Mouse (Mus musculus) forebrain, embryonic 14.5 days (tissue): ENCODE results near the gene Rapgef6. TPM values are rescaled to one million over a fixed set of nuclear protein-coding genes. Genes with fewer than 3 reads are reported as not detected.

Experiments used
- ATAC-seq: fragments of 200-750 bp; cut with Nextera tagmentation; 2 replicates; pipeline ENCODE4 v1.8.0; 2017; ENCODE audit warnings: mild to moderate bottlenecking, moderate library complexity
- DNase-seq: peaks from one replicate; pipeline ENCODE4 v3.0.0-alpha.2; 2015; ENCODE audit warnings: low spot score
- H3K27ac ChIP-seq: fragments of 300-500 bp; sonication (generic); 2 replicates; pipeline ENCODE4 v1.5.1; 2014; ENCODE audit warnings: low read depth, mild to moderate bottlenecking, control low read depth, low read length, moderate library complexity
- H3K27me3 ChIP-seq: fragments of 300-500 bp; sonication (generic); replicated peaks from 2 replicates; pipeline ENCODE4 v1.6.1; 2014; ENCODE audit warnings: low read length, control low read depth, mixed read lengths; ENCODE audit not compliant: control insufficient read depth, insufficient read depth
- H3K36me3 ChIP-seq: fragments of 300-500 bp; sonication (generic); 2 replicates; pipeline ENCODE4 v1.6.1; 2014; ENCODE audit warnings: low read length, control low read depth; ENCODE audit not compliant: control insufficient read depth, insufficient read depth
- H3K4me1 ChIP-seq: fragments of 300-500 bp; sonication (generic); 2 replicates; pipeline ENCODE4 v1.6.1; 2014; ENCODE audit warnings: antibody characterized with exemption, low read length, control low read depth; ENCODE audit not compliant: control insufficient read depth, insufficient read depth
- H3K4me2 ChIP-seq: fragments of 300-500 bp; sonication (generic); 2 replicates; pipeline ENCODE4 v1.6.1; 2014; ENCODE audit warnings: mild to moderate bottlenecking, control low read depth, low read length
- H3K4me3 ChIP-seq: fragments of 300-500 bp; sonication (generic); 2 replicates; pipeline ENCODE4 v1.5.1; 2014; ENCODE audit warnings: low read depth, low read length, control low read depth
- H3K9ac ChIP-seq: fragments of 300-500 bp; sonication (generic); 2 replicates; pipeline ENCODE4 v1.6.1; 2014; ENCODE audit warnings: mild to moderate bottlenecking, low read length, control low read depth, moderate library complexity
- H3K9me3 ChIP-seq: fragments of 300-500 bp; sonication (generic); replicated peaks from 2 replicates; pipeline ENCODE4 v1.6.1; 2016; ENCODE audit warnings: low read length, control low read depth, mixed read lengths; ENCODE audit not compliant: control insufficient read depth
- WGBS: fragments of 180-500 bp; shearing (Covaris S2); extraction: QIAGEN DNeasy Blood & Tissue Kit; methylation state at CpG from one replicate; pipeline ENCODE4 v1.1.7; 2014; 5-methylcytosine and 5-hydroxymethylcytosine counted together
- polyA plus RNA-seq: library from polyadenylated mRNA; unstranded; fragments of >200 nt; fragmentation: Nextera tagmentation; extraction: Ambion mirVana; gene quantifications from 2 replicates; pipeline ENCODE4 v1.2.1, GENCODE M21; 2014

Gene Rapgef6
- polyA plus RNA-seq, 1 experiment from 2014 or later, result 21.1 TPM

DNA sequence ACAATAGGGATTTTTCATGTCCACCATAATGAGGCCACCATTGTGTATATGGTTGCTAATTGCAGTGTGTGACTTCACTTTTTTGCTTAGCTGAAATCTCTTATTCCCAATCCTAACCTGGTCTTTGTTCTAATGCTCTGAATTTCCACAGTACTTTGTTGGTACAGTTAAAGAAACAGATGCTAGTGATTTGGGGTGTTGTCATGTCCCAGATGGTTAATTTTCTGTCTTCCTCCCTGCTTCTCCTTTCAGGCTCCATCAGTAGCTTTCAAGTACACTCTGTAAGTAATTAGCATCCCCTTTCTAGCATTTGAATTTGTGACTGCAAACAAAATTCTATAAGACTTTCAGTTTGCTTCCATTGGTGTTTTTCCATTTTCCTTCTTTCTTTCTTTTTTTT lies 17.7 kb downstream of the Rapgef6 start:
- Histone ChIP-seq H3K9me3 (no peaks in the 10 kb centered on the region), H3K4me2 (no peak overlapping the region), H3K9ac (no peak overlapping the region), H3K36me3 (no peaks in the 10 kb centered on the region), H3K27ac (peak overlapping the region; percentile 70), H3K4me1 (peaks cover 3% of the 10 kb centered on the region), H3K4me3 (no peak overlapping the region), H3K27me3 (no peaks in the 10 kb centered on the region)
- DNase-seq (peak; percentile 73), ATAC-seq (peak; percentile 65; the same call in 1 of the 2 replicates)

DNA sequence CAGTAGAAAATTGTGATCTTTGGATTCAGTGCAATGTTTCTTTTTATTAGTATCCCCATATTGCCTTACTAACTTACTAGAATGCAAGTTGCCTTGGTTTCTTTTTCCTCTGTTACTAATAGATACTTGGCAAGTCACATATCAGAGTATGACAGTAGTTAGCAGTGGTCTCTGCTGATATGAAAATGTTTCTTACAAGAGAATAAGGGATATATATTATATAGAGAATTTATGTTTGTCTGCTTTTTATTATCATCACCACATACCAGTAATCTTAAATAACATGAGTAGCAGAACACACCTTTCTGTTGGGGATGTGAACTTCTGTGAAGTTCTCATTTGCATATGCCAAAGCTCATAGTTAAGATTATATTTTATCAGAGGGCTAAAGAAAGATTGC lies 19.8 kb downstream of the Rapgef6 start:
- H3K27me3 ChIP-seq, result no peaks in the 10 kb centered on the region
- H3K9me3 ChIP-seq, result no peaks in the 10 kb centered on the region
- H3K4me1 ChIP-seq, result peaks cover 3% of the 10 kb centered on the region
- DNase-seq (no peak), ATAC-seq (no peak)
- no peaks in the 10 kb centered on the region for H3K36me3 ChIP-seq
- H3K4me3 ChIP-seq, result no peak overlapping the region
- no peak overlapping the region for H3K9ac ChIP-seq
- H3K27ac ChIP-seq, result no peak overlapping the region
- H3K4me2 ChIP-seq, result no peak overlapping the region

DNA sequence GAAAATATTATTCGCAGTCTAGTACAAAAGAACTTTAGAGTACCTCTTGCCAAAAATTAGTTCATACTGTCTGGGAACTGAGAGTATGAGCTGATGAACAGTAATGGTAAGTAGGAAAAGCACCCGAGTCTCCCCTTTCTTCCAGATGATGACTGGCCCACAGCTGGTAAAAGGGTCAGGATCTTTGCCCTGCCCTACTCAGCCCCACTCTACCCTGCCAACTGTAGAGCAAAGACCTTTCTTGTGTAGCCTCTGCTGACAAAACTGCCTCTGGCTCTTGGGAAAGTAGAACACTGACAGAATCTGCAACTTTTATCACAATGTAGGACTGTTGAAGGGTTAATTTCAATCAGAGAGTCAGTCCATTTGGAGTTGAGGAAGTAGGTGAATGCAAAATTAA lies 32.3 kb downstream of the Rapgef6 start:
- Histone ChIP-seq H3K9me3 (no peaks in the 10 kb centered on the region), H3K36me3 (no peaks in the 10 kb centered on the region), H3K27ac (no peak overlapping the region), H3K4me1 (no peaks in the 10 kb centered on the region), H3K9ac (no peak overlapping the region), H3K4me3 (no peak overlapping the region), H3K27me3 (no peaks in the 10 kb centered on the region), H3K4me2 (no peak overlapping the region)
- WGBS, result 93% methylated on average over 2 of the region's 2 CpGs
- DNase-seq, result no peak
- ATAC-seq, result no peak

DNA sequence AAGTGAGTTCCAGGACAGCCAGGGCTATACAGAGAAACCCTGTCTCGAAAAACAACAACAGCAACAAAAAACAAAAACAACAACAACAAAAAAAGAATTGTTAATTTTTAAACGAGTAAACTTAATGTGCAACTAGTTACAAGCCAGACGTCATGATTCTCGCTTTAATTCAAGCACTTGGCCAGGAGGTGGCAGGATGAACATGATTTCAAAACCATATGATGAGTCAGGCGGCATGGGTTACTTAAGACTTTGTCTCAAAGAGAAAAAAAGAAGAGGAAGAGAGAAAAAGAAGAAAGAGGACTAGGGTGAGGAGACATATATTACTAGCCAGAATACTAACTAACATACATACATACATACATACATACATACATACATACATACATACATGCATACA lies 40.1 kb downstream of the Rapgef6 start:
- WGBS, result 92% methylated on average over 5 of the region's 5 CpGs
- DNase-seq (peak; percentile 54), ATAC-seq (no peak)
- Histone ChIP-seq H3K27me3 (no peaks in the 10 kb centered on the region), H3K36me3 (no peaks in the 10 kb centered on the region), H3K9ac (no peak overlapping the region), H3K4me2 (no peak overlapping the region), H3K4me1 (no peaks in the 10 kb centered on the region), H3K9me3 (no peaks in the 10 kb centered on the region), H3K27ac (no peak overlapping the region), H3K4me3 (no peak overlapping the region)

DNA sequence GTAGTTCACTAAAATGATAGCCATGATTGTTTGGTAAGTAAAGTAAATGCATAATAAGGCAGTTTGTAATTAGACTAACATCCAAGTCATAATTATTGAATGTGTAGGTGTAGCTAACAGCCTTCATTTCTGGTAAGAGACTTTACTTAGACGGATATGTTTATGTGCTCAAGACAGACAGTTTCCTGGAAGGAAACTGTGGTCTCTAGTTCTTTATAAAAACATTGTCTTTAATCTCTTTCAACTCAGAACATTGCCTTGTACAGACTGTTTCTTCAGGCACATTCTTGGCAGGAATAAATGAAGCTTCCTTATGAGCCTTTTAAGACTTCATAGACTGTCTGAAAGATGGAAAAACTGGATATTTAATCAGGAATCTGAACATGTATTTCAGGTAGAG lies 45.3 kb downstream of the Rapgef6 start:
- WGBS, result 44% methylated on average over 1 of the region's 1 CpGs
- H3K27me3 ChIP-seq, result no peaks in the 10 kb centered on the region

DNA sequence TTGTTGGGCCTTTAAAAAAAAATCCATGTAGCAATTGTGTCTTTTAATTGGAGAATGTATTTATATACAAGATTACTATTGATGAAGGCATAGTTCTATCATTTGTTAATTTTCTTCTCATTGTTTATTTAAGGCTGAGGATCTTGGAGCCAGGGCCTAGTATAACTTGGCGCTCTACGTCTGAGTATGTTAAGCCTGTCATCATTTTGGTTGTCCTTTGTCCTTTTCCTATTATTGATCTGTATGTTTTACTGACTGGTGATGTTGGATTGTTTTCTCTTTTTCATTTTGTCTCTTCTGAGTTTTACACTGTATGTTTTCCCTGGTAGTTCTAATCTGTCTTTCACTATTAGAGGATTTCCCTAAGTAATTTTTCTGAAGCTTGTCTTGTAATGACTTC lies 52.1 kb downstream of the Rapgef6 start:
- H3K27me3 ChIP-seq, result no peaks in the 10 kb centered on the region
- WGBS, result 96% methylated on average over 2 of the region's 2 CpGs
- no peak overlapping the region for H3K27ac ChIP-seq
- H3K4me2 ChIP-seq, result no peak overlapping the region
- no peak for ATAC-seq
- no peak overlapping the region for H3K4me3 ChIP-seq
- no peaks in the 10 kb centered on the region for H3K36me3 ChIP-seq
- H3K4me1 ChIP-seq, result no peaks in the 10 kb centered on the region
- DNase-seq, result no peak
- H3K9me3 ChIP-seq, result no peaks in the 10 kb centered on the region
- H3K9ac ChIP-seq, result no peak overlapping the region

More for the DNA sequence above, 45.3 kb downstream of the Rapgef6 start:
- no peaks in the 10 kb centered on the region for H3K9me3 ChIP-seq
- DNase-seq, result no peak
- H3K4me2 ChIP-seq, result no peak overlapping the region
- H3K4me1 ChIP-seq, result no peaks in the 10 kb centered on the region
- H3K9ac ChIP-seq, result no peak overlapping the region
- no peak overlapping the region for H3K4me3 ChIP-seq
- H3K36me3 ChIP-seq, result no peaks in the 10 kb centered on the region
- ATAC-seq, result no peak
- no peak overlapping the region for H3K27ac ChIP-seq

DNA sequence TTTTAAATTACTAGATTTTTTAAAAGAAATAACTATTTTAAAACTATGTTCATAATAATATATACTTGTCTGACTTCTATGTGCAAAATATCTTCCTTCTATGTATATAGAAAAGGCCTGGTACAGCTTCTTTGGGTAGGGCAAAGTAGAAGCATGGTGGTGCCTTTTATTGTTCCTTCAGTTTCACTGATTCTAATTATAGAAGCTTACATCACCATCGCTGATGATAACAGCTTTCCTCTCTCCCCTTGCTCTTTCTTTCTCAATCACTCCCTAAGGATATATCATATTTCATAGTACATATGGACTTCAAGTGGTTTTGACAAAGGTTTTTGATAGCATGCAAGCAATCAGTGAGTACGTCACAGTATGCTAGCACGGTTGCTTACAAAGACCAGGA lies 69.9 kb downstream of the Rapgef6 start:
- Histone ChIP-seq H3K9ac (no peak overlapping the region), H3K4me1 (no peaks in the 10 kb centered on the region), H3K9me3 (no peaks in the 10 kb centered on the region), H3K27ac (peak overlapping the region; percentile 48; the same call in 1 of the 2 replicates), H3K27me3 (no peaks in the 10 kb centered on the region), H3K36me3 (no peaks in the 10 kb centered on the region), H3K4me3 (no peak overlapping the region), H3K4me2 (no peak overlapping the region)
- no peak for ATAC-seq
- WGBS, result 64% methylated on average over 3 of the region's 3 CpGs
- peak; percentile 45 for DNase-seq

DNA sequence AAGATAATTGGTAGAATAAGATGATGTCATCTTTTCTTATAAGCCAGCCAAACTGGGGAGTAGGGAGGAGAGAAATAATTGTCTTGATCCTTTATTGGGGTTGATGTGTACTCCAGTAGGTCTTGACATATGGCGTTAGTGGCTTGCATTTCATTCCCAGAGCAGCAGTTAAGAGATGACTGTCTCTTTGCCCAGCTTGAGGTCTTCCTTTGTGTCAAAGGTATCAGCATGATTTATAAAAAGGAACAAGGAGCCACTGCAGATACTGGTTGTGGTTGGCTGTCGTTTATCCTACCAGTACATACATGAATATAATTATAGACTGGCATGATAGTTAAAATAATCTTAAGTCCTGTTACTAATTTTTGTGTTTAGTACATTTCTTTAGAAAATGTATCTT lies 71.4 kb downstream of the Rapgef6 start:
- no peaks in the 10 kb centered on the region for H3K36me3 ChIP-seq
- DNase-seq, result peak; percentile 37
- H3K9ac ChIP-seq, result no peak overlapping the region
- H3K4me3 ChIP-seq, result no peak overlapping the region
- H3K9me3 ChIP-seq, result no peaks in the 10 kb centered on the region
- ATAC-seq, result no peak
- H3K27ac ChIP-seq, result no peak overlapping the region
- 41% methylated on average over 2 of the region's 2 CpGs for WGBS
- 0 out of 2 replicates have a peak, but pooled peaks cover 3% of the 10 kb centered on the region for H3K4me1 ChIP-seq
- no peak overlapping the region for H3K4me2 ChIP-seq
- no peaks in the 10 kb centered on the region for H3K27me3 ChIP-seq

DNA sequence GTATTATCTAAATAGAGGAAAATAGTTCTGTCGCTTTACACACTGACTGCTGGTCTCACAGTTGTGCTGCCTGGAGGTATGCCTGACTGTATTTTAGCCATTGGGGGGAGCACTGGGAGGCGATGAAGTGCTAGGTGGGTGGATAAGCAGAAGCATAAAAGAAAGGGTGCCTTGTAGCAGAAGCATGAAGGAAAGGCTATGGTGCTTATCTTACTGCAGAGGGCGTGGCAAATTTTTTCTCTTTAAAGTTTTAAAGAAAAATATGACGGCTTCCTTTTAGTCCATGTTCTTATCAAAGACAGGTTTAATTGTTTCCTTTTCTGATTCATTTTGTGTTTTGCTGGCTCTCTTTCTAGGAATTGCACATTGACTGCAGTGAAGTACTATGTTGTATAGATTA lies 72.4 kb downstream of the Rapgef6 start:
- H3K4me3 ChIP-seq, result no peak overlapping the region
- no peak overlapping the region for H3K27ac ChIP-seq
- H3K4me1 ChIP-seq, result 0 out of 2 replicates have a peak, but pooled peaks cover 3% of the 10 kb centered on the region
- no peaks in the 10 kb centered on the region for H3K27me3 ChIP-seq
- H3K9ac ChIP-seq, result no peak overlapping the region
- H3K4me2 ChIP-seq, result no peak overlapping the region
- ATAC-seq, result no peak
- WGBS, result 82% methylated on average over 4 of the region's 4 CpGs
- no peaks in the 10 kb centered on the region for H3K36me3 ChIP-seq
- H3K9me3 ChIP-seq, result no peaks in the 10 kb centered on the region
- DNase-seq, result no peak
